Mouse (Mus musculus) E14TG2a.4 (cell line): ENCODE measurements at regions not wholly inside any gene's neighbourhood (a gene's known extent, or its start where the extent isn't known, plus 50 kb on each side); places are given as distances from the start of the nearest gene placed in this dataset.

Source experiments
- H3K27me3 ChIP-seq: 2 replicates; pipeline ENCODE4 v1.6.1; 2014; ENCODE audit warnings: low read length, control low read depth; ENCODE audit not compliant: insufficient read depth
- H3K36me3 ChIP-seq: 2 replicates; pipeline ENCODE4 v1.6.1; 2014; ENCODE audit warnings: low read length, control low read depth; ENCODE audit not compliant: insufficient read depth
- H3K4me1 ChIP-seq: replicated peaks from 2 replicates; pipeline ENCODE4 v1.6.1; 2014; ENCODE audit warnings: low read depth, low read length, control low read depth
- H3K4me3 ChIP-seq: replicated peaks from 2 replicates; pipeline ENCODE4 v1.5.1; 2014; ENCODE audit warnings: mild to moderate bottlenecking, low read length
- H3K9me3 ChIP-seq: 2 replicates; pipeline ENCODE4 v1.6.1; 2014; ENCODE audit warnings: low read length, control low read depth
- CTCF ChIP-seq: conservative IDR thresholded peaks from 2 replicates; pipeline ENCODE4 v1.5.1; 2014; ENCODE audit warnings: low read length
- NANOG ChIP-seq: IDR thresholded peaks from 2 replicates; pipeline ENCODE4 v1.6.1; 2014; ENCODE audit warnings: borderline replicate concordance, low read length, mixed read lengths
- POU5F1 ChIP-seq: IDR thresholded peaks from 2 replicates; pipeline ENCODE4 v1.6.1; 2014; ENCODE audit warnings: low read length, borderline replicate concordance

- H3K36me3 ChIP-seq: no peaks in the 10 kb centered on the region
- H3K4me3 ChIP-seq: no peak overlapping the region
- H3K27me3 ChIP-seq: no peaks in the 10 kb centered on the region
- TF ChIP-seq CTCF (no peak), POU5F1 (no peak), NANOG (no peak)
- H3K4me1 ChIP-seq: no peaks in the 10 kb centered on the region
- H3K9me3 ChIP-seq: peaks cover 9% of the 10 kb centered on the region; the same call in 1 of the 2 replicates
Observed at GRCm38 (mm10) chr3:61442000-61442739, 76.4 kb upstream of the B430305J03Rik start.

DNA sequence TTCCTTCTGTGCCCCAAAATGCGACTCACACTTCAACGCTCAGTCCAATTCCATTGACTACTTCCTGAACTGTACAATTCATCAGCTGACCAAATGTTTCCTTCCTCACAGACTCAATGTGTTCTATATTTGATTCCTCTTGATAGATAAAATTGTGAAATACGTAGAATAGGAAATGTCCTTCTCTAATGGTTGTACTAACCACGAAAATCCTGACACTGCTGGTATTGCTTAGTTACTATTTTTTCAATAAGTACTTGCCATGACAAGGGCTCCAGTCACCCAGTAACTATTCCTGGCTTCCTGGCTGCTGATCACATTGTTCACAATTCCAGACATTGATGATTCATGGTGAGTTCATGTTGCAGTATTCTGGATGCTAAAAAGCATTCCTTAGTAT lies 75.7 kb upstream of the B430305J03Rik start:
- TF ChIP-seq CTCF (no peak), NANOG (no peak), POU5F1 (no peak)
- no peaks in the 10 kb centered on the region for H3K4me1 ChIP-seq
- no peaks in the 10 kb centered on the region for H3K27me3 ChIP-seq
- no peaks in the 10 kb centered on the region for H3K36me3 ChIP-seq
- H3K4me3 ChIP-seq: no peak overlapping the region
- H3K9me3 ChIP-seq: peaks cover 9% of the 10 kb centered on the region; the same call in 1 of the 2 replicates

DNA sequence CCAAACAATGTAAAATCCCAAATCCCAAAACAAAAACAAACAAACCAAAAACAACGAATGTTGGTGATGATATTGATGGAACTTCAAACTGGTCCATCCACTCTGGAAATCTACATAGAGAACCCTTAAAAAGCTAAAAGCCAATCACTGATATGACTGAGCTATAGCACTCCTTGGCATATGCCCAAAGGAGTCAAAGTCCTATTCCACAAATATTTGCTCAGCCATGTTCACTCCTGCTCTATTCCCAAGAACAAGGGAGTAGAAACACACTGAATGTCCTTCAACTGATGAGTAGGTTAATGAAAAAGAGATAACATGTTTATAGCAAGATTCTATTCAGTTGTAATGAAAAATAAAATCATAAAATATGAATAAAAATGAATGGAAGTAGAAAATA lies 63.0 kb upstream of the B430305J03Rik start:
- Histone ChIP-seq H3K27me3 (no peaks in the 10 kb centered on the region), H3K4me3 (no peak overlapping the region), H3K9me3 (no peaks in the 10 kb centered on the region), H3K4me1 (no peaks in the 10 kb centered on the region), H3K36me3 (no peaks in the 10 kb centered on the region)
- TF ChIP-seq CTCF (no peak), NANOG (no peak), POU5F1 (no peak)

DNA sequence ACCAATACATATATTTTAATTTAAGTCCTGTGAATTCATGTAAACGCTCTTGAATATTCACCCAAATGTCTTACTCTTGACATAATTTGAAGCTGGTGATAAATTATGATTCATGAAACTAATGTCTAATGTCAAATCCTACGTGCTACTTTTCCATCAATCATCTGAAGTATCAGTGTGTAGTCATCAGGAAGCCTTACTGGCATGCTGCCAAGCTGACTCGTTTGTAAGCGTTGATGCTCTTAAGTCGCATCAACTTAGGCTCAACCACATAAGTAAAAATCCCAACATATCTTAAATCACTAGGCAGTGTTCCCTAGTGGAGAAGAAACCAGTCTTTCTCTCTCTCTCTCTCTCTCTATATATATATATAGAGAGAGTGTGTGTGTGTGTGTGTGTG lies 58.2 kb upstream of the B430305J03Rik start:
- Histone ChIP-seq H3K4me1 (no peaks in the 10 kb centered on the region), H3K4me3 (no peak overlapping the region), H3K36me3 (no peaks in the 10 kb centered on the region), H3K9me3 (no peaks in the 10 kb centered on the region), H3K27me3 (no peaks in the 10 kb centered on the region)
- TF ChIP-seq NANOG (no peak), CTCF (no peak), POU5F1 (no peak)

DNA sequence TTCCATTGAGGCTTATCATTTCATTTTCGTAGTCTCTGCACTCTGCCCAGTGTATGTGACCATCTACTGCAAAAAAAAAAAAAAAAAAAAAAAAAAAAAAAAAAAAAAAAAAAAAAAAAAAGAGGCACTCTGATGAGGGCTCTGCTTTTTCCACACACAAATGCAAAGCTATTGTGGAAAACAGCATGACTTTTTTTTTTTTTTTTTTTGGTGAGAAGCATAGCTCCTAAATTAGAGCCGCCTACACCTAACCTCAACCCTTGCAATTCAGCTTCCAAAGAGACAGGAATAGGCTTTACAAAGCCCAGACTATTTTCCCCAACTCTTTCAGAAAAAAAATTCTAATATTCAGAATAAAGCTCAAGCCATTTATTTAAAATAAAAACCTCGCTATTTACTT lies 54.0 kb upstream of the B430305J03Rik start:
- Histone ChIP-seq H3K4me1 (no peaks in the 10 kb centered on the region), H3K27me3 (no peaks in the 10 kb centered on the region), H3K36me3 (no peaks in the 10 kb centered on the region), H3K9me3 (no peaks in the 10 kb centered on the region), H3K4me3 (no peak overlapping the region)
- TF ChIP-seq POU5F1 (no peak), CTCF (no peak), NANOG (no peak)

DNA sequence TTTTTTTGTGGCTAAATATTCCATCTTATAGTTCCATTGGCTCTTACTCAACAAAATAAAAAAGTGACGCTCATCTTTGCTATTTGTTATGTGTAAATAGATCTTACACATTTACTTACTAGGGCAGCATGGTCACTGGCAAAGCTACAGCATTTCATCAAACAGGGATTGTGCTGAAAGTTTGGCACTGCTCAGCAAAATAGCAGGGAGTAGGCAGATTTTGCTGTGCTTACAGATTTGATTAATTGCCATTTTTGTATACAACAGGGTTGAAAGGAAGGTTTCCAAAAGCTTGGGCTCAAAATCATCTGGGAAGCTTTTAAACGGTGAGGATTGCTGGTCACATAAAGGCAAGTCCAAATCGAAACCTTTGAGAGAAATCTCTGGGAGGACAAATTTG lies 52.3 kb upstream of the B430305J03Rik start:
- Histone ChIP-seq H3K36me3 (no peaks in the 10 kb centered on the region), H3K4me3 (no peak overlapping the region), H3K27me3 (no peaks in the 10 kb centered on the region), H3K4me1 (no peaks in the 10 kb centered on the region), H3K9me3 (no peaks in the 10 kb centered on the region)
- TF ChIP-seq CTCF (no peak), NANOG (no peak), POU5F1 (no peak)
